Mouse (Mus musculus) ES-E14 (cell line): Measurements from ENCODE around the gene Mast3. TPM values are rescaled to one million over a fixed set of nuclear protein-coding genes. Genes with fewer than 3 reads are reported as not detected.

ENCODE experiments used
- DNase-seq: peaks from one replicate; pipeline ENCODE4 v3.0.0-alpha.2; 2013; ENCODE audit warnings: low read depth, low spot score
- H3K27ac ChIP-seq: 2 replicates; pipeline ENCODE4 v1.5.1; 2012; ENCODE audit warnings: low read depth, mild to moderate bottlenecking, low read length, moderate library complexity, mixed read lengths; ENCODE audit not compliant: poor library complexity, insufficient read depth, severe bottlenecking
- H3K36me3 ChIP-seq: 2 replicates; pipeline ENCODE4 v1.6.1; 2012; ENCODE audit warnings: mild to moderate bottlenecking, low read length, moderate library complexity, mixed read lengths; ENCODE audit not compliant: control insufficient read depth, poor library complexity, insufficient read depth, severe bottlenecking
- H3K4me1 ChIP-seq, 2 experiments: fragments of 150-350 bp in 1 of 2; sonication (generic) in 1 of 2; 2 replicates each; pipeline ENCODE4 v1.6.1; 2012; ENCODE audit warnings: low read length in 2 of 2, mild to moderate bottlenecking in 1 of 2, mixed read lengths in 1 of 2; ENCODE audit not compliant: control insufficient read depth in 2 of 2, insufficient read depth in 2 of 2, poor library complexity in 1 of 2
- H3K4me3 ChIP-seq, 2 experiments: fragments of 150-350 bp in 1 of 2; sonication (generic) in 1 of 2; 2 replicates each; pipeline ENCODE4 v1.5.1; 2012; ENCODE audit warnings: low read length in 2 of 2, low read depth in 1 of 2, mild to moderate bottlenecking in 1 of 2, mixed read lengths in 1 of 2; ENCODE audit not compliant: insufficient read depth in 1 of 2, poor library complexity in 1 of 2, severe bottlenecking in 1 of 2
- H3K9ac ChIP-seq: 2 replicates; pipeline ENCODE4 v1.6.1; 2012; ENCODE audit warnings: low read depth, mild to moderate bottlenecking, low read length, mixed read lengths; ENCODE audit not compliant: poor library complexity, insufficient read depth, severe bottlenecking
- H3K9me3 ChIP-seq: fragments of 150-350 bp; sonication (generic); 2 replicates; pipeline ENCODE4 v1.6.1; 2012; ENCODE audit warnings: low read depth, mild to moderate bottlenecking, low read length; ENCODE audit not compliant: control insufficient read depth, insufficient read depth
- CHD2 ChIP-seq: IDR thresholded peaks from 2 replicates; pipeline ENCODE4 v1.6.1; 2014; ENCODE audit warnings: mild to moderate bottlenecking, low read depth, low read length, inconsistent platforms
- HCFC1 ChIP-seq: IDR thresholded peaks from 2 replicates; pipeline ENCODE4 v1.6.1; 2012; ENCODE audit warnings: low read length, inconsistent platforms, borderline replicate concordance; ENCODE audit not compliant: insufficient read depth
- MAFK ChIP-seq: IDR thresholded peaks from 2 replicates; pipeline ENCODE4 v1.6.1; 2014; ENCODE audit warnings: mild to moderate bottlenecking, low read depth, low read length, inconsistent platforms; ENCODE audit not compliant: insufficient read depth
- ZC3H11A ChIP-seq: IDR thresholded peaks from 2 replicates; pipeline ENCODE4 v1.6.1; 2012; ENCODE audit warnings: low read depth, mild to moderate bottlenecking, inconsistent platforms, low read length, borderline replicate concordance
- ZNF384 ChIP-seq: IDR thresholded peaks from 2 replicates; pipeline ENCODE4 v1.6.1; 2012; ENCODE audit warnings: low read depth, low read length, inconsistent platforms
- in situ Hi-C, 2 experiments: fragments of 600-800 bp; cut with MboI; formaldehyde crosslinking; loops; one replicate each; pipeline ENCODE4 v1.15.1; 2025; ENCODE audit warnings: low sequenced_read_pairs in 2 of 2, inconsistent platforms in 1 of 2; ENCODE audit not compliant: unreplicated experiment in 2 of 2
- total RNA-seq: library from RNA; depleted of rRNA; stranded (reverse); fragments of 300-350 nt; gene quantifications from 2 replicates; pipeline ENCODE4 v1.2.3, GENCODE M21; 2012

Mast3 gene
- total RNA-seq, 1 experiment, result 7.8 TPM

GRCm38 (mm10) chr8:70768231-70768776 lies 36.5 kb downstream of the Mast3 start:
- in situ Hi-C loops, result no loop called here
- TF ChIP-seq ZNF384, result no peak
- TF ChIP-seq CHD2, result no peak
- no peak for TF ChIP-seq ZC3H11A
- no peak for TF ChIP-seq HCFC1
- no peak for TF ChIP-seq MAFK
- H3K27ac ChIP-seq, result no peak overlapping the region

GRCm38 (mm10) chr8:70767503-70767902 lies 37.4 kb downstream of the Mast3 start:
- DNase-seq, result no peak
- TF ChIP-seq MAFK (no peak), HCFC1 (no peak), ZNF384 (no peak), ZC3H11A (no peak), CHD2 (no peak)
- Histone ChIP-seq H3K9ac (no peak overlapping the region), H3K4me3 (no peak overlapping the region), H3K9me3 (no peaks in the 10 kb centered on the region), H3K27ac (no peak overlapping the region), H3K36me3 (peaks cover 41% of the 10 kb centered on the region; the same call in 1 of the 2 replicates), H3K4me1 (peaks cover 3 to 38% of the 10 kb centered on the region in 2 experiments)
- in situ Hi-C loops, result no loop called here

More at GRCm38 (mm10) chr8:70768231-70768776, 36.5 kb downstream of the Mast3 start:
- peak overlapping the region; percentile 27 to 37 for H3K4me3 ChIP-seq
- peak overlapping the region; percentile 49 for H3K9ac ChIP-seq
- no peak for DNase-seq
- peaks cover 37% of the 10 kb centered on the region; the same call in 1 of the 2 replicates for H3K36me3 ChIP-seq
- peaks cover 2 to 42% of the 10 kb centered on the region in 2 experiments; a peak in 3 of 4 replicates for H3K4me1 ChIP-seq
- no peaks in the 10 kb centered on the region for H3K9me3 ChIP-seq

GRCm38 (mm10) chr8:70766571-70767440 lies 38.0 kb downstream of the Mast3 start:
- peaks cover 8 to 39% of the 10 kb centered on the region in 2 experiments for H3K4me1 ChIP-seq
- H3K27ac ChIP-seq, result no peak overlapping the region; the same call in 1 of the 2 replicates
- in situ Hi-C loops, result no loop called here
- DNase-seq, result peak; percentile 86
- H3K9ac ChIP-seq, result peak overlapping the region; percentile 79
- no peaks in the 10 kb centered on the region for H3K9me3 ChIP-seq
- H3K36me3 ChIP-seq, result peaks cover 37% of the 10 kb centered on the region; the same call in 1 of the 2 replicates
- TF ChIP-seq ZNF384 (no peak), CHD2 (no peak), ZC3H11A (no peak), HCFC1 (no peak), MAFK (no peak)
- H3K4me3 ChIP-seq, result peak overlapping the region; percentile 77 to 80

- H3K36me3 ChIP-seq, result peaks cover 29% of the 10 kb centered on the region; the same call in 1 of the 2 replicates
- H3K9me3 ChIP-seq, result no peaks in the 10 kb centered on the region
- H3K4me3 ChIP-seq, result peak overlapping the region; percentile 77 to 80
- TF ChIP-seq CHD2 (no peak), MAFK (no peak), ZNF384 (no peak), HCFC1 (no peak), ZC3H11A (no peak)
- in situ Hi-C loops, result no loop called here
- H3K4me1 ChIP-seq, result peaks cover 14 to 37% of the 10 kb centered on the region in 2 experiments
- no peak overlapping the region for H3K27ac ChIP-seq
- DNase-seq, result no peak
- H3K9ac ChIP-seq, result peak overlapping the region; percentile 79
Measured at GRCm38 (mm10) chr8:70765838-70766570, 38.9 kb downstream of the Mast3 start.
